Mouse (Mus musculus) mouse trophoblast stem cell (cell line): ENCODE results near the gene Dgki.

Experiments
- in situ Hi-C, 2 experiments: fragments of 300-500 bp; cut with MseI, MboI; formaldehyde crosslinking; loops; 2 replicates in 1 of 2; 3 replicates in 1 of 2; pipeline ENCODE4 v1.15.1; 2025

The Dgki gene

DNA sequence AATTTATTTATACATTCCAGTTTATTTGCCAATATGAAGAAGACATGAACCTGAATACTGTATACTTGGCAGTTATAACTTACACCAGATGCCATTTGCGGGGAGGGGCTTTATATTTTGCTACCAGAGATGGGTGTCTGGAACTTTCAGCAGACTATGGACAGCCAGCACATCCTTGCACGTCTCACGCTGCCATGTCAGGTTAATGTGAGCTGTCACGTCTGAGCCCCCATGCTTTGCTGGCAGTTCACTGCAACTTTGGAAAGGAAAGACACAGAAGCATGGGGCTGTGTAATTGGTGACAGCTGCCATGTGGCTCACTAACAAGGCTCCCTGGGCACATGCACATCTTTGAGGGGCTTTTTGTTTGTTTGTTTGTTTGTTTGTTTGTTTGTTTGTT, 368.5 kb downstream of the Dgki start:
- in situ Hi-C loops: no loop called here

GRCm38 (mm10) chr6:36929781-36930180, 370.2 kb downstream of the Dgki start:
- in situ Hi-C loops: no loop called here

- in situ Hi-C loops: no loop called here
Observed at GRCm38 (mm10) chr6:36926455-36926854, 373.5 kb downstream of the Dgki start.

DNA sequence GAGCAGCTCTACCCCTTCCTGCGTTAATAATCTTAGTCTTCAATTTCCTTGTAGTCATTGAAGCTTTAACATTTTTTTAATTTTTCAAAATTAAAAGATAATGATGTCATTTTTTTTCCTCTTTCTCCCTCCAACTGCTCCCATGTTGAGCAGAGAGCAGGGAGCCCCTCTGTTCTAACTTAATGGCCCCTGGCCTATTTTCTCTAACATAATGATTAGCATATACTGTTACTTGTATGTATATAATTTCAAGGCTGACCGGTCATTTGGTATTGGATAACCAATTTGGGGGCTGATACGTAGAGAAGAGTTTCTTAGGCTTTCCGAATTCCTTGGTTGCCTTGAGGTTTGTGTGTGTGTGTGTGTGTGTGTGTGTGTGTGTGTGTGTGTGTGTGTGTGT, 378.0 kb downstream of the Dgki start:
- in situ Hi-C loops: no loop called here

DNA sequence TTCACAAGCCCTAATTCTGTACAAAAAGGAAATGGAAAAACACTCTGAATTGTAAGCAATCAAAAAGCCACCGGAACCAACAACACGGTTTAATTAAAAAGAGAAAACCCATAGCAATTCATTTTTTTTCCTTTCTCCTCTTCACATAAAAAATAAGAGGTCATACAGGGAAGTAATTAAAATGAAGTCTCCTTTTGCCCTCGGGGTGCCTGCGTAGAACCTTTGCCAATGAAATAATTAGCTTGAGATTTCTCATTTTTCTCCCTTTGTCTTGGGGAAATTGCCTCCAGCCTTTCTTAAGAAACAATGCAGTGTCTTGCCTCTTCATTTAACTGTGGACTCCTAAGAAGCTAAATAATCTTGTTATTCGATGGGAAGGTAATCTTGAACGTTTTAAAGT, 388.4 kb downstream of the Dgki start:
- in situ Hi-C loops: no loop called here

DNA sequence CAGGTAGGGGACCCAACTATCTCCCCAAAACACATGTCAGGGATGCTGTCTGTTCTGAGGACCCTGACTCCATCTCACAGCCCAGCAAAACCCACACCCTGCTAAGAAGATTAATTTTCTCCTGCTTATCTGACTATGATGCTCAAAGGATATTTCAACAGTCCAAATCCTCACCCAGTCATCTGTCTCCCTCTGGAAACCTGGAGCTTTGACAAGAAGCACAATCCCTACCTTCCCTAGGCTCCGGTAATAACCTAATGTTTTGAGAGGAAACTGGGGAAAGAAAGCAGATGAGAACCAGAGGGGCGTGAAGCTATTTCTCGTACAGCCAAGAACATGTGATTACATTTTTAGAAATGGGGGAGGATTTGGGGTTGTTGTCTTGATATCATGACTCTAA, 392.8 kb downstream of the Dgki start:
- in situ Hi-C loops: no loop called here

GRCm38 (mm10) chr6:36905965-36906364, 394.0 kb downstream of the Dgki start:
- in situ Hi-C loops: no loop called here

- in situ Hi-C loops: no loop called here
Observed at GRCm38 (mm10) chr6:36904911-36905310, 395.1 kb downstream of the Dgki start.

- in situ Hi-C loops: no loop called here
Observed at GRCm38 (mm10) chr6:36903821-36904220, 396.2 kb downstream of the Dgki start.

GRCm38 (mm10) chr6:36903159-36903794, 396.7 kb downstream of the Dgki start:
- in situ Hi-C loops: no loop called here

DNA sequence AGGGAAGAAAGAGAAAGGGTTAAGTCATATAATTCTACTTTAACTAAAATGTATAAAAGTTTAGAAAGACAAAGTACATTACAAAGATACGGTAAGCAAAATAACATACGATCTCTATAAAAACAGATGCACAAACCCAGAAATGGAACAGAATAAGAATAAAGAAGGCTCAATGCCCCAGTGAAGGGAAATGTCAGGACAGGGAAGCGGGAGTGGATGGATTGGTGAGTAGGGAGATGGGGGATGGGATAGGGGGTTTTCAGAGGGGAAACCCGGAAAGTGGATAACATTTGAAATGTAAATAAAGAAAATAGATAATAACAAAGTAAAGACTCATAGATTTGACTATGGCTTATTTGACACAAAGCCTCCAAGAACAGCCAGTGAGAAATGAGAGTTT, 400.1 kb downstream of the Dgki start:
- in situ Hi-C loops: no loop called here

GRCm38 (mm10) chr6:36898412-36898811, 401.6 kb downstream of the Dgki start:
- in situ Hi-C loops: no loop called here

GRCm38 (mm10) chr6:36897616-36898149, 402.3 kb downstream of the Dgki start:
- in situ Hi-C loops: no loop called here

GRCm38 (mm10) chr6:36896656-36897055, 403.3 kb downstream of the Dgki start:
- in situ Hi-C loops: no loop called here

DNA sequence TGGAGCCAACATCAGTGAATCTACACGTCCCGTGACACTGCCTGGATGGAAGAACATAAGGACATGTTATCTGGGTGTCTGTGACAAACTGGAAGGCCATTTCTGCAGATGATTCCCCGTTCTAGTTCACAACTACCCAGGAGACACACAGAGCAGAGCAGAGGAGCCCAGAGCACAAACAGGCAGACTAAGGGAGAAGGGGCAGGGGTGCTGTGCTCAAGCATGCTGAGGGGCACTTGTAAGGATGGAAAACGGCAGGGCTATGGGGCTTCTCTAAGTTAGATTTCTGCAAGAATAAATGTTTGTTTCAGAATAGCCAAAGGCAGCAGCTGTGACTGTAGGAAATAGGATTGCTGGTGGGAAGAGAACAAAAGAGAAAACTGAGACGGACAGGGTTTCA, 408.2 kb downstream of the Dgki start:
- in situ Hi-C loops: no loop called here

- in situ Hi-C loops: no loop called here
Observed at GRCm38 (mm10) chr6:36890776-36891175, 409.2 kb downstream of the Dgki start.

- in situ Hi-C loops: no loop called here
Observed at GRCm38 (mm10) chr6:36890296-36890695, 409.7 kb downstream of the Dgki start.

DNA sequence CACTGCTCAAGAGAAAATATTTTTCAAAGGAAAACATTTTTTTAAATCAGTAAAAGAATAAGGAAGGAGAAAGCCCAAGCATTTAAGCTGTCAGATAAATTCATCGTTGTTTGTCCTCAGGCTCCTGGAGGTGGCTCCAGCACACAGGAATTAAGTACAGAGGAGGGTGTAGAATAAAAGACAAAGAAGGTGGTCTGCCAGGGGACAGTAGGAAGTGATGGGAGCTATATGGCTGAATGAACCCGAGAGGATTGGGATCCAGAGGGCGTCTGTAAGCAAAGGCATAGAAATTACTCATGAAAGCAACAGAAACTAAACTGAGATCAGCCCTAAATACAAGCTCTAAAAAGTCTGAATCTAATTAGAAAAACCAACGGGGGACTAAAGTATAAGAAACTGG, 418.7 kb downstream of the Dgki start:
- in situ Hi-C loops: no loop called here

- in situ Hi-C loops: no loop called here
Observed at GRCm38 (mm10) chr6:36880643-36881263, 419.2 kb downstream of the Dgki start.

DNA sequence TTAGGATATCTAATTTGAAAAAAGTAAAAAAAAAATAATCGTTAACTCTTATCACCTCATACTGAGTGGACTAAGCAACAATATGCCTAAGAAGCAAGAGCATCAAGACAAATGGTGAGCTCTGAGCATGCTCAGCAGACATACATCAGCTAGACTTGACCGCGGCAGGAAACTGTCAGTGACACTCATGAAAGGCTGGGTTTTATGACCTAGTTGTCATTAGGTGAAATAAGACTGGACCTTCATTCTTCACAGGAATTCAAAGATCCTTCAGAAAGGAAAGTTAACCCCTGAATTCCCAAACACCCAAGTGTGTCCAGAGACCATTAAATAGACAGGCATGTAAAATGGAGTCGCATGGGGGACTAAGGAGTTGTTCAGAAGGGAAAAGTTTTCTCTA, 422.6 kb downstream of the Dgki start:
- in situ Hi-C loops: no loop called here

DNA sequence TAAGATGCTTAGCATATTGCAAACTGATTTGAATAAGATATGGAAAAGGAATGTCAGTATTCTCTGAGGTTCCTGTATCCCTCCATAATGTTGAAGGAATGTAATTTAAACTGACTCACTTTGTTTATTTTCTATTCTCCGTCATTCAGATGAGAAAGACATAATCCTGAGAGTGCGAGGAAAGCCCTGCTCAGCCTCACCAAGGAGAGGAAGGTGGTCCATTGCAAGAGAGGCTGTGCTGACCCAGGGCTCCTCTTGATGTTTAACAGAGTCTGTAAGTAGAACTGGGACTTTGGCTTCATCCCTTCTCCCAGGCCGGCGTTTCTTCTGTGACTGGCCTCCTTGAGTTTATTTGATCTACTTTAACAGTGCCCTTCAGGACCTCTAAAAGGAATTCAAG, 423.6 kb downstream of the Dgki start:
- in situ Hi-C loops: no loop called here

- in situ Hi-C loops: no loop called here
Observed at GRCm38 (mm10) chr6:36875926-36876325, 424.1 kb downstream of the Dgki start.

DNA sequence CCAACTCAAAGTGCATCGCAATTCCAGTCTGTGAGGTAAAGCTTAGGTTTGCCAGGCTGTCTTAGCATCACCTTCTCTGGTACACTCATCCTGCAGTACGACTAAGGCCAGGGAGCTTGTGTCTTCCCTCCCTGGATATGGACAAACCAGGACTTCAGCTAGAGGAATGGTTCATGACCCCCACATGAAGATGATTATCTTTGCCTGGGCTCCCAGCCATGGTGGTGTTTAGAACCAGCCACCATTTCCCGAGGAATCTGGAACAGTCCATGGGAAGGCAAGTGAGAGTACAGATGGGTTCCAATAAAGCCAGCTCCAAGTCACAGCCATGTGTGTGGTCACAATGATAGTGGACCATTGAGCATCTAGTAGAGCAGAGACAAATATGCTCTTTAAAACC, 427.1 kb downstream of the Dgki start:
- in situ Hi-C loops: no loop called here

DNA sequence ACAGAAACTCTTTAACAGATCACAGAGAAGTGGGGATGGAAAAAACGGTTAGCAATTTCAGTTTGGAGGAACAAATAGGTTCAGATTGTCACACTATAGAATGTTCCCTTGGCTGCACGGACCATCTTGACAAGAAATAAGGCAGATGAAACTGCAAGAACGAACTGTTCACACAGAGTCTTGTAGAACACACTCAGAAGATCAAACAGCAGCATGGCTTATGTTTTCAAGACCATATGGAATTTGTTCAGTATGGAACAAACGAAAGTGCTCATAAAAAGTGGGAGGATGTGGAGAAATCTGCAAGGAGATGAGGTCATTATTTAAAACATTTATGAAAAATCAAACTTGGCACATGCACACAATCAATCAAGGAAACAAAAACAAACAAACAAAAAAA, 431.8 kb downstream of the Dgki start:
- in situ Hi-C loops: no loop called here
